Mouse (Mus musculus) small intestine, adult 2 months (tissue): ENCODE measurements around the gene Usp19.

ENCODE experiments used
- CTCF ChIP-seq: fragments of 200-500 bp; IDR thresholded peaks from 2 replicates; pipeline ENCODE4 v1.5.1; 2012; ENCODE audit warnings: low read depth, mild to moderate bottlenecking, control low read depth, inconsistent platforms, low read length, moderate library complexity, mixed read lengths; ENCODE audit not compliant: insufficient replicate concordance, insufficient read length; ENCODE audit errors: extremely low read depth
- POLR2A ChIP-seq: fragments of 200-500 bp; IDR thresholded peaks from 2 replicates; pipeline ENCODE4 v1.6.1; 2012; ENCODE audit warnings: low read depth, mild to moderate bottlenecking, control low read depth, inconsistent platforms, low read length, moderate library complexity

GRCm38 (mm10) chr9:108488403-108488802, 2.0 kb upstream of the Usp19 start:
- TF ChIP-seq CTCF, result no peak
- no peak for TF ChIP-seq POLR2A
